Mouse (Mus musculus): ENCODE results near the gene Rab5a. TPM values are rescaled to one million over a fixed set of nuclear protein-coding genes. Genes with fewer than 3 reads are reported as not detected.

Gene Rab5a
- total RNA-seq (2021), result 10 to 100 TPM; 56.2 to 56.9 TPM

DNA sequence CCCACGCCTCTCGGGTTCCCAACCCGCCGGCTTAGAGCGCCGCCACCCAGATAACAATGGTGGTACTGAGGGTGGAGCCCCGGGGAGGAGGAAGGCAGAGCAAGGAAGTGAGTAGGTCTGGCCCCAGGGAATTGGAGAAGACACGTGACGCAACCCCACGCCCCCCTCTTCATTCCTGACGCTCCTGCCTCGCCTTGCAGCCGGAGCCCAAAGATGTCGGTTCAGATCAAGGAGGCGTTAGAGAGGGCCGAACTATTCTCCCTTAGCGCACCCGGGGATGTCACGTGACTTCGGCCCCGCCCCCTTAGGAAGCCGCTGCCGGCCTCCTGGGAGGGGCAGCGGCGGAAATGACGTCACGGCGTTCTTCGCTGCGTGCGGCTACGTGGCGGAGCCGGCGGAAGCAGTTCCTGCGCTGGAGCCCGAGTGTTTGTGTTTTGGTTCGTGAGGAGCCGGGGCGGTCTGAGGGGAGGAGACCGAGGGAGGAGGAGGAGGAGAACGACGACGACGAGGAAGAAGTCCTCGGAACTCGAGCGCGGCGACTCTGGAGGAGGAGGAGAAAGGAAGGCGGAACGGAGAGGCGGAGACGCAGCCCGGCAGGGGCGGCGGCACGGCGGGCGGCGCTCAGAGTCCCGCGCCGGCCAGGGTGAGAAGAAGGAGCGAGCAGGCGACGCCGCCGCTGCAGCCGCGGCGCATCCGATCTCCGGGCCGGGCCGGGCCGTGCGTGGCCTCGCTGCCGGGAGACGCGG is at the start of gene Rab5a:
Gene Rab5a (plus strand): TSS at position 377 of the 746 bp plus-strand sequence.
- intact Hi-C loops (cut with DNase I), result loop anchor here (2.0 kb wide), 2 partner anchors 16 to 88 kb away; partner anchors contain the start of genes Efhb and Kat2b
- peak; percentile 99 for DNase-seq

DNA sequence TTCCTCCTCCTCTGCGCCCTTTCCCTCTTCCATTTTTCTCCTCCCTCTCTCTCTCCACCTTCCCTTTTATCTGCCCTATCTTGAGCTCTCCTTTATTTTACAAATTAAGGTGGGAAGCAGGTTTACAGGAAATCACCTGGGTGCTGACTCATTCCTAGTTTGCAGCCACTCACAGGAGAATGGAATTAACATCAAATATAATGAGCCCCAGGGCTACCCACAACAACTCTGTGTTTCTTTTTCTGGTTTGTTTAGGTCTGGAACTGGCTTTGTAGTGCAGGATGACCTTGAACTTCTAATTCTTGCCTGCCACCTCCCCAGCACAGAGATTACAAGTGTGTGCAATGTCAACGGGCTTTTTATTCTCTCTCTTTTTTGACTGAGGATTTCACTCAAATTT is 22.9 kb upstream of the Rab5a start:
- intact Hi-C loops (cut with DNase I), result no loop called here
- DNase-seq, result no peak

DNA sequence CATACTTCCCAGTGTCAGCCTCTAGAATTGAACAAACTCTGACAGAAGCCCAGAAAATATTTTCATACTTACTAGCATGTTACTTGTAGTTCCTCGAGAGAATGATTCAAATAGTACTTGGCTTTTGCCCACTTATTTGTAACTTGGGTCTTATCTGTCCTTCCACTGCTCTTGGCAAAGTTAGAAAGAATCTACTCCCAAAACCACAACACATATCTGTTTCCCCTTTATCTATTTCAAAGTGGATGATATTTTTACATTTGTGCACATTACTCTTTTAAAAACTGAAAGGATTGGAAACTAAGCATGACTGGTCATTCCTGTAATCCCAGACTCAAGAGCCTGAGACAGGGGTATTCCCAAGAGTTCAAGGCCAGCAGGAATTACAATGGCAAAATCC is 22.3 kb upstream of the Rab5a start:
- intact Hi-C loops (cut with DNase I), result no loop called here
- DNase-seq, result no peak

DNA sequence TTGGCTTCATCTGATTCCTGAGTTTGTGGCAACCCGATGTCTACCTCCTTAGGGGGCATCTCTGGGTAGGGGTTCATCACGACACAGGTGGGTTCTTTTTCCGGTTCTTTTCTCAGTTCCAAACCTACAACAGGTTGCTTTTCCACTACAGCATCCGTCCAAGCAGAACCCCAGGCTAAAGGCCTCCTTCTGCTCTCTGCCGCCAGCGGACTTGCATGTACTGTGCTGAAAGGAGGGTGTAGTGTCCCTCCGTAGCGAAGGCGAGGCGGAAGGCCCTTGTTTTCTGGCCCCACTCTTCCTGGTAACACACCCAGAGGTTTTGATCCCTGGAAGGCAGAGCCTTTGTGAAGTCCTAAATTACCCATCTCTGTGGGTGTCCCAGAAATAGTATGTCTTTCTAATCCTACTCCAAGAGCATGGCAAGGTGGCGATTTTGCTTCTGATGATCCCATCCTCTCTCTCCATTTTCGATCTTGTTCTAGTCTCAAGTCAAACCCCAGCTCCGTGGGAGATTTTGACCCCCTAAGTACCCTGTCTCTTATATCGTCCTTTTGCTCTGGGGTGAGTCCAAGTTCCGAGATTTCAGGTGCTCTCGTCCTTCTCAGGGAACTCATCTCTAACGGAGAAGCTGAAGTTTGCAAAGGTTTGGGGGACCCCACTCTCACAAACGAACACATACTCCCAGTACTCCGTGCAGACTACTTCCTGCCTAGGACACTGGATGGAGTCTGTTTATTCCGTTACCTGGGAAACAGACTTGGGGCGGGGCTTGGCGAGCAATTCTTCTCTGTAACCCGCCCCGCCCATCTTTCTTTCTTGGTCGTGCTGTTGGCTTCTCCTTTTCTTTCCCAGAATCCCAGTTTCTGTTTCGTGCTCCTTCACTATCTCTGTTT is 16.2 kb upstream of the Rab5a start, which contains the start of gene Efhb:
Gene Efhb (minus strand): TSS at position 719 of the 893 bp plus-strand sequence.
- intact Hi-C loops (cut with DNase I), result loop anchor here (2.0 kb wide), 1 partner anchor 16 kb away; the partner anchor contains the start of gene Rab5a
- peak; percentile 85 to 91 for DNase-seq

DNA sequence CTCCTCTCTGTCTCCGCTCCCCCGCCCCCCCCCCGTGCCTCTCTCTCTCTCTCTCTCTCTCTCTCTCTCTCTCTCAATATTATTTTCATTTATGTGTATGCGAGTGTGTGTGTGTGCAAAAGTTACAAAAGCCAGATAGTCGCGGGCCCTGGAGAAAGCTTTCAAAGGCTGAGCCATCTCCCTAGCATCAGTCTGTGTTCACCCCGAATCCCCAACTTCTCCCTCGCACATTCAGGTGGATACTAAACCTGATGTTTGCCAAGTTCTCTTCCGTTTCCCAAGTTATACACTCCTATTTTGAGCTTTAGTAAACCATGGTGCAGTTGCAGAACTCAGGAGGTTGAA is 15.6 kb upstream of the Rab5a start:
- intact Hi-C loops (cut with DNase I), result loop anchor here (2.0 kb wide), 1 partner anchor 15 kb away; the partner anchor contains the start of gene Rab5a
- DNase-seq, result peak in 1 of 2 experiments; percentile 19

DNA sequence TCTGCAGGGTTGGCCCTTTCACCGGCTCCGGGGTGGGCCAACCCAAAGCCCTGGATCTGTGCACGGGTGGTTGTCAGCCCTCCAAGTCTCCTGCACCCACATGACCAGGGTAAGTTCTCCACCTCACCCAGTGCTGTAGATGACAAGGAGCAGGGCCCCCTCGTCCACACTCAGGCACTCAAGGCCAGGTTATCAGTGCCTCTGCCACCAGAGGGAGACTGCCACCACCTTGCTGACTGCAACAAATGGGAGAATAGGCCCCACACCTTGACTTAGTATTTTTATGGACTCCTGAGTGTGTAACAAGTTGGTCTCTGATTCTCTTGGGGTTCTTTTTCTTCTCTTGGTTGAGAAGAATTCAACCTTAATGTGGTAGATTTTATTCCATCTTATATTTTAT is 13.5 kb upstream of the Rab5a start:
- intact Hi-C loops (cut with DNase I), result no loop called here
- DNase-seq, result no peak

DNA sequence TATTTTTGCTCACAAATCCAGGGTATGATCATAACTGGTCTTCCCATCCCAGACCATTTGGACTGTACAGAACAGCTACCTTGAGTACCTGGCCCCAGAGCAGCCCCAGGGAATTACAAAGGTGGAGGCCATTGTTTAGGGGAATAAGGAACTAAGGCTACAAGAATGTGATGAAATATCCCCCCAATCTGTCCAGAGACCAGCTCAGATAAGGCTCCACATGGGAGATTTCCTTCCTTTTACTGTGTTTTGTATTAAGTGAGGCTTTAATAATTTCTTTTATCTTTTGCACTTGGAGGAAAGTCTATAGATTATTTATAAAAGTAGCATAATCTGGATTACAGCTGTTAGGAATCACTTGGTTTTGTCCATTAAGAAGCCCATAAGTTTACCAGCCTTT is 10.3 kb upstream of the Rab5a start:
- no peak for DNase-seq
- intact Hi-C loops (cut with DNase I), result no loop called here

DNA sequence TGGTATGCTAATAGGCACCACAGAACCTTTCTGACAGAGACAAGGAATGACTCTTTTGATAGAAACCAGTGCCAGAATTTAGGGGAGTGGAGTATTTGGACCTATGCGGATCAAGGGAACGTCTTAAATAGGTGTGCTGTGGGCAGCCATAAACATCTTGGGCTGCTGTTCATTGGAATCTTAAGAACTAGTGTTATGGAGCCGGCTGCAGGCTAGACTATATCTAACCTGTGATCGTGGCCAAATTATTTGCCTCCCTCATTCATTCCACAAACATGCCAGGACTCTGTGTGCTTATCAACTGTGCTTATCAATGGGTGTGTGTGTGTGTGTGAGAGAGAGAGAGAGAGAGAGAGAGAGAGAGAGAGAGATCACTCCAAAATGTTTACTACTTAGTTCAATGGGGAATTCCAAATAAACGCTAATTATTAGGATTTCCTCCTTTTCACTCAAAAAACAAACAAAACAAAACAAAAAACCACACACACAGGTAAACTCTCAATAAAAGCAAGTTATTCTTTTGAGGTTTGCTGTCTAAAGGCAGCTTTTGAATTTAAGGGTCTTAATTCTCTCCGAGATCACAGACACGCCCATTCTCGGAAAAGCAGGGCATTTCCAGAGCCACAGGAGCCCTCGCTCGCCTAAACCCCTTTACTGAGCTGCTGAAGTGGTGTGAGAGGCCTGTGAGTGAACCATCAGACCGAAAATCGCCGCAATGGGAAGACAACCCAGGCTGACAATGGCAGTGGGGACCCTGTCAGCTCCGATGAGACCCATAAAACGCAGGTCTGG is 772 bp upstream of the Rab5a start:
- intact Hi-C loops (cut with DNase I), result loop anchor here (2.0 kb wide), 2 partner anchors 15 to 89 kb away; partner anchors contain the start of genes Efhb and Kat2b
- no peak for DNase-seq

DNA sequence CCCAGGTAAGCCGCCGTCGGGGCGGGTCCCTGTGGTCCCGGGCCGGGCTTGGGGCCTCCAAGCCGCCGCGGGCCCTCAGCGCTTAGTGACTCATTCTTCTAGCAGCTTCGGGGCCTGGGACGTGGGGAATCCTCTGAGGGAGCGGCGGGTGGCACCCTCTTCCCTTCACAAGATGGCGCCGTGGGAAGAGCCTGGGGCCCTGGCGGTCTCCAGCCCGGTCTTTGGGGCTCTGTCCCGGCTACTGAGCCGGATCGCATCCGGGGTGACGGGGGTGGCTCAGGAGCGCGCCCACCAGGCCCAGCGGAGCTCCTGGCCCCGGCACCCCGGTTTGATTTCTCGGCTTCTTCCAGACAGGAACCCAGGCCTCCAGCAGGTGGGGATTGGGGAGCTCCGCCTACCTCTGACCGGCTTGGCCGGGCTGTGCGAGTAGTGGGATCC is 589 bp downstream of the Rab5a start:
- intact Hi-C loops (cut with DNase I), result loop anchor here (2.0 to 5.0 kb wide), 3 partner anchors 17 to 208 kb away; partner anchors contain the start of genes Efhb, Kat2b and Sgo1
- DNase-seq, result peak; percentile 46 to 74

DNA sequence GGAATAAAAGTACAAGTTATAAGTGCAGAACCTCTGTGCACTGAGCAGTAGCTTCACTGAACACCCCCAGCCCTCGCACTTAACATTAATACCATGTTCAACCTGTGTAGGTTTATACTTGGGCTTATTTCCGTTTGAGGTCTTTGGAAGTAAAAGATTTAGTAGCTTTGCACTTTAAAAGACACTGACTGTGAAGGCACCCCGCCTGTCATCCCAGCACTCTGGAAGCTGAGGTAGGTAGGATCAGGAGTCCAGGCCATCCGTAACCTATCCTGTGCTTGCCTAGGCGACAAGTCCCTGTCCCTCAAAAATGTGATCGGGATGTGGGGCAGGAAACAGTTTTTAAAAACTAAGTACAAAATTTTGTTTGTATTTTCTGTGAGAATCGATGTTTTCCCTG is 1.4 kb downstream of the Rab5a start:
- no peak for DNase-seq
- intact Hi-C loops (cut with DNase I), result loop anchor here (5.0 kb wide), 1 partner anchor 207 kb away; the partner anchor contains the start of gene Sgo1

DNA sequence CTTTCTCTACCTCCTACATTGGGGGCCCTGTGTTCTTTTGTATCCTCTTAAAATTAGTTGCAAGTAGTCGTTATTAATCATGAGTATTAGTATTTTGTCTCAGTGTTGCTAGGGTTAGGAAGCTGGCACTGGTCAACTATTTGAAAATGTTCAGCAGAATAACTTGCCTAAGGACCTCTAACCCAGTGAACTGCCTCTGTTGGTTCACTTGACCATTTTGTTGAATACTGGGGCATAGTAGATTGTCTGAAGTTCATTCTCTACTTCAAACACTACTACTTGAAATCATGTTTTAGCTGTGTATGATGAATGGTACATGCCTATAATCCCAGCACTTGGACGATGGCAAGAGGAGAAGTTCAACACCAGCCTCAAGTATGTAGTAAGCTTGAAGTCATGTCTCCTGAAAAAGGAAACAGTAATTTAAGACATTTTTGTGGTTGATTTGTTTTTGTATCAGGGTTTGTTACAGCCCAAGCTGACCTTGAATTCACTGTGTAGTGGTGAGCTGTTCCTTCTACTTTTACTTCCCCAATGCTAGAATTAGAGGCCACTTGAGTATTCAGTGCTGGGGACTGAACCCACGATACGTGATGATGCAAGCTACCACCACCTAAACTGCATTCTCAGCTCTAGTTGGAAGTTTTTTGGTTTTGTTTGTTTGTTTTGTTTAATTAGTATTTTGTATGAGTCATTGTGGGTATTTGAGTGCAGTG is 9.4 kb downstream of the Rab5a start:
- no peak for DNase-seq
- intact Hi-C loops (cut with DNase I), result no loop called here

DNA sequence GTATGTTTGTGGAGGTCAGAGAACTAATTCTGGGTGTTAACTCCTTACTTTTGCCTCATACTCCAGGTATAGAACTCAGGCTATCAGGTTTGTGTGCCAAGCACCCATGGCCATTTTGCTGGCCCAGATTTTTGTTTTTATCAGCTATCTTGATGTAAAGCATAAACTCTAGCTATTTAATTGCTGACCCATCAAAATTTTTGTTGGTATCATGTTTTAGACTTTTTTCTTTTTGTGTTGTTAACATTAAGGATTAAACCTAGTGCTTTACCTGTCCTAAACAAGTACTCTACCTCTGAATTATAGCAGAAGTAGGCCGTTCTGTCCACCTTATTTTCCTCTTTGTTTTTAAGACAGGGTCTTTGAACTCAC is 10.0 kb downstream of the Rab5a start:
- intact Hi-C loops (cut with DNase I), result no loop called here
- DNase-seq, result no peak

DNA sequence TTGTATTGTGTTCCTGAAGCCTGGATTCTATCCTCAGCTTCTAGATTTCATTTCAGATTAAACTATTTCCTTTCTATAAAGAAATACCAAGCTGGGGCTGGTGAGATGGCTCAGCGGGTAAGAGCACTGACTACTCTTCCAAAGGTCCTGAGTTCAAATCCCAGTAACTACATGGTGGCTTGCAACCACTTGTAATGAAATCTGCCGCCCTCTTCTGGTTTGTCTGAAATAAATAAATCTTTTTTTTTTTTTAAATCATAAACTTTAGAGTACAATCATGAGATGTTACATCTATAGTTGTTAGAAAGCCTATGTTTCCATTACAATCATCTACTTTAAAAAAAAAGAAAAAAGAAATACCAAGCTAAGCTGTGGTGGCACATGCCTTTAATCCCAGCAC is 23.9 kb downstream of the Rab5a start:
- intact Hi-C loops (cut with DNase I), result no loop called here
- no peak for DNase-seq

DNA sequence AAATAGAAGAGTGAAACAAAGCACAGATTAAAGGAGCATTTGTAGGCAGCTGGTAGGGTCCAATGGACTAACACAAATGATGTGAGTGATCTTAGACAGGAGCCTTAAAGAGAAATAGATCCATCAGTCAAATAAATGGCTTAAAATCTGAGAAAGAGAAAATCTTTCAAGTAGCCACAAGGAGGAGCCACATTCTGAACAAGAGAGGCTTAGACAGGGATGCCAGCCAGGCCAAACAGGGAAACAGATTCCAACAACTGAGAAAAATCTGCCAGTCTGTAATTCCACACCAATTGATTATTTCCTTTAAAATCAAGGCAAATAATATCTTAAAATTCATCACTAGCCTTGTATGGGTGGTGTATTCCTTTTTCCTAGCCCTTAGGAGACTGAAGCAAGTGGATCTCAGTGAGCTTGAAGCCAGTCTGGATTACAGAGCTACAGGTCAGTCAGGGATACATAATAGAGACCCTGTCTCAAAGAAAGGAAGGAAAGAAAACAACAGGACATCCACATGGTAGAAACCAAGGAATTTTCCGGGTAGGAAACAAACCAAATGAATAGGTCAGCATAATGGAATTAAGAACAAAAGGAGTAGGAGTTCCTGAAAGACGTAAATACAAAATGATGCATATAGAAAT is 33.4 kb downstream of the Rab5a start:
- intact Hi-C loops (cut with DNase I), result loop anchor here (1.0 to 10.0 kb wide), 4 partner anchors 54 to 321 kb away; partner anchors contain the start of gene Kat2b
- peak; percentile 16 for DNase-seq

DNA sequence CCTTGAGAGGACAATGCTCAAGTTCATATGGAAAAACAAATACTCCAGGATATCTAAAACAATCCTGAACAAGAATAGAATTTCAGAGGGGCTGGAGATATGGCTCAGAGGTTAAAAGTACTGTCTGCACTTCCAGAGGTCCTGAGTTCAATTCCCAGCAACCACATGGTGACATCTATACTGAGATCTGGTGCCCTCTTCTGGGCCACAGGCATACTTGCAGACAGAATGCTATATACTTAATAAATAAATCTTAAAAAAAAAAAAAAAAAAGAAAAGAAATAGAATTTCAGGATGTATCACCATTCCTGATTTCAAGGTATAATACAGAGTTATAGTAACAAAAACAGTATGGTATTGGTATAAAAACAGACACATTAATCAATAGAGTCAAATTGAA is 40.3 kb downstream of the Rab5a start:
- intact Hi-C loops (cut with DNase I), result loop anchor here (5.0 to 10.0 kb wide), 2 partner anchors 98 to 135 kb away; no protein-coding TSS in a partner anchor
- DNase-seq, result no peak

DNA sequence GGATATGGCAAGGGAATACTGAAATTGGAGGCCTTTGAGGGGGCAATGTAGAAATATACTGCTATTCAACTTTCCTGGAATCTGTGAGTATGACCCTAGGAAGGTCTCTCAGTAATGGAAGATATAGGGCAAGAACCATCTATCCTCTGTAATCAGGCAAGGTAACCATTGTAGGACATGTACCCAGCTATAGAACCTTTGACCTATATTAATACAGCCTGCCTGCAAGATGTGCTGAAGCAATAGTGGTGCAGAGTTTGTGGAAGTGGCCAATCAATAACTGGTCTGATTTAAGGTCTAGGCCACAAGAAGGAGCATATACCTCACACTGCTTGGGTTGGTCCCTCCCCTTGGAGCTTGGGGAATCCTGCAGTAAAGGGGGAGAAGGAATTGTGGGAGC is 41.5 kb downstream of the Rab5a start:
- intact Hi-C loops (cut with DNase I), result no loop called here
- no peak for DNase-seq

DNA sequence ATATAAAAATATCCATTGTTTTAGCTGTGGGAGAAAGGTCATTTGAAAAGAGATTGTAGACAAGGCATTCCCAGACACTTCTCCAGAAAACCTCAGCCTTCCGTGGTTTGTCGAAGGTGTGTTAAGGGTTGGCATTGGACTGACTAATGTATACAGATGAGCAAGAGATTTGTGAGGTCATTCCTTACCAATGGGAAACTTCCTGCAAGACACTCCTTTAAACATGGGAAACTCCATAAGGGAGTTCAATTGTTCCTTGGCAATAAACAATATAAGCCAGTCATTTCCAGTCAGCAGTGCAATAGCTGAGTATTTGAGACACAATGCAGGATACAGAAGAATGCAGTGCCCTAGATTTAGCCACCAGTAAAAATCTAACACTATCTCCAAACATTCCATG is 49.0 kb downstream of the Rab5a start:
- intact Hi-C loops (cut with DNase I), result no loop called here
- no peak for DNase-seq

DNA sequence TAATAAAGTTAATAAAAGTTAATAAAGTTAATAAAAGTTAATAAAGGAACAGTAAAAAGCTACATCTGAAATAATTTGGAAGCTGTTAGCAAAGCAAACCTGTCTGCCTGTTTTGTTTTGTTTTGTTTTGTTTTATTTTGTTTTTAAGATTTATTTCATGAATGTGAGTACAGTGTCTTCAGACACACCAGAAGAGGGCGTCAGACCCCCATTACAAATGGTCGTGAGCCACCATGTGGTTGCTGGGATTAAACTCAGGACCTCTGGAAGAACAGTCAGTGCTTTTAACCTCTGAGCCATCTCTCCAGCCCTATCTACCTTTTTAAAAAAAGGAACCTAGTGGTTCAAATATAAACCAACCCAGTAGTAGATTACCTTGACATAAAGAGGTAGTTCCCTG is 52.1 kb downstream of the Rab5a start:
- DNase-seq, result no peak

DNA sequence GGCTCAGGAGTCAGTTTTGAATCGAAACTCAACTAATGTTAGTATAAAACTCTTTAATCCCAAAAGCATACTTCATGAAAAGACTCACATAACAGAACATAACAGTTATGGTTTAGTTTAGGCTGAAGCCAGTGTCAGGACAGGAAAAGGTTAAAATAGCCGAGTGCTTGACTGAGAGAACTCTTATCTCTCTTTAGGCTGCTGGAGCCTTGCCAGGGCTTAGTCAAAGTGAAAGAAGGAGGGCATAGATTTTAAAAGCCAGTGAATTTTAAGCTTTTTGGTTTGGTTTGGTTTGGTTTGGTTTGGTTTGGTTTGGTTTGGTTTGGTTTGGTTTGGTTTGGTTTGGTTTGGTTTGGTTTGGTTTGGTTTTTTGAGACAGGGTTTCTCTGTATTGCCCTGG is 53.4 kb downstream of the Rab5a start:
- intact Hi-C loops (cut with DNase I), result no loop called here
- DNase-seq, result no peak

More for the DNA sequence above, 52.1 kb downstream of the Rab5a start:
- intact Hi-C loops (cut with DNase I), result no loop called here

Data from heart, postnatal 36 days (tissue).